Mouse (Mus musculus) left cerebral cortex, postnatal 4 days (tissue): ENCODE results near the gene Nbeal2. TPM values are rescaled to one million over a fixed set of nuclear protein-coding genes. Genes with fewer than 3 reads are reported as not detected.

Experiments
- DNase-seq: peaks from one replicate; pipeline ENCODE4 v3.0.0-alpha.2; 2022
- intact Hi-C: fragments of 180-260 bp; cut with DNase I; formaldehyde crosslinking; loops from one replicate; pipeline ENCODE4 v1.15.1; 2025
- microRNA-seq: library from miRNA; unstranded; fragments of <30 nt; microRNA quantifications from one replicate; pipeline ENCODE4 v1.2.0, GENCODE M21; 2022
- total RNA-seq, 2 experiments: library from RNA; stranded (reverse); gene quantifications; 2 replicates each; pipeline ENCODE4 v1.2.3; 2021

The Nbeal2 gene
- total RNA-seq, 2 experiments from 2014 or later: 13.0 to 14.6 TPM

- intact Hi-C loops: no loop called here
Observed at GRCm38 (mm10) chr9:110622621-110623219, 31.2 kb downstream of the Nbeal2 start.

DNA sequence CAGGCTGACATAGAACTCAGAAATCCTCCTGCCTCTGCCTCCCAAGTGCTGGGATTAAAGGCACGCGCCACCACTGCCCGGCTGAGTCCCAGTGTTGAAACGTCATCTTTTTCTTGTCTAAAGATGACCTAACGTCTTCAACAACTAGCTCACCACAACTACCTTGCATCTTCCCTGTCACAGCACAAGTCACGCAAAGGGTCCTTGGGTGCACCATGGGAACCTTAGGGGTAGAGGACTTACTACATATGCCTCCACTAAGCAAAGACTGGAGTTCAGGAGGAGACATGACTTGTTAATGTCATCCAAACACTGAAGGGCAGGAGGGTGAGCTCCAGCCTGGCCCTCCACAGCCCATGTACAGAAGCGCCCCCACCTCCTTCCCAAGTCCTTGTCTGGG, 33.3 kb downstream of the Nbeal2 start:
- DNase-seq: no peak
- intact Hi-C loops: no loop called here

More at GRCm38 (mm10) chr9:110622621-110623219, 31.2 kb downstream of the Nbeal2 start:
- DNase-seq: no peak

DNA sequence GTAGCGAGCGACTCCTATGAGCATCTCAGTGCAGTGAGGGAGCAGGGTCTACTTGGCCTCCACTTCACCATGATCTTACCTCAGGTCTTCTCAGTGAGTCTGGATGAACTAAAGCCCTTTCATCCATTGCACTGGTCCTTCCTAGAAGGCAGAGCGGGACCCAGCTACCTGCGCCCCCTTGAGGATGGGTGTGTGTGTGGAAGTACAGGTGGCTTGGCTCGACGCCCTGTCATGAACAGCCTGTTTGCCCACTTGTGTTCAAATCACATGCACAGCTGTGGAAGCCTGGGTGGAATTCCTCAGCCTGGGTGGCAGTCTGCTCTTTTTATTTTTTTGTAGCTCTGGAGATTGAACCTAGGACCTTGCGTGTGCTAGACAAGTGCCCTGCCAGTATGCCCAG, 33.8 kb downstream of the Nbeal2 start:
- no peak for DNase-seq
- intact Hi-C loops: no loop called here

DNA sequence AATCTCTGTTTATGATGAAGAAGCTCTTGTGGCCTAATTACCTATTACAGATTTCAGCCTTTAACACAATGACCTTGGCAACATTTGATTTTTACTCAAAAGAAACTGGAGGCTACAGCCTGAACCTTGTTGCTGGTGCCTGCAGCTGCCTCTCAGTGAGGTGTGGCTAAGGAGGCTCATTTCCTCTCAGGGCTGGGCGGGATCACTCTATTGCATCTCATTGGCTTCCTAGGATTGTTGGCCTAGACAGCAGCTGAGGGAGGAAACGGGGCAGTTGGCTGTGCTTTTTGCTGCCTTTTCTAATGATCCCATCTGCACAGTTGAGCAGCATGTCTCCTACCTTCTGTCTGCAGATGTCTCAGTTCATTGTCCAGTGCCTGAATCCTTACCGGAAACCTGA, 36.9 kb downstream of the Nbeal2 start:
- intact Hi-C loops: no loop called here
- DNase-seq: no peak

GRCm38 (mm10) chr9:110611471-110611870, 42.5 kb downstream of the Nbeal2 start:
- no peak for DNase-seq
- intact Hi-C loops: no loop called here

DNA sequence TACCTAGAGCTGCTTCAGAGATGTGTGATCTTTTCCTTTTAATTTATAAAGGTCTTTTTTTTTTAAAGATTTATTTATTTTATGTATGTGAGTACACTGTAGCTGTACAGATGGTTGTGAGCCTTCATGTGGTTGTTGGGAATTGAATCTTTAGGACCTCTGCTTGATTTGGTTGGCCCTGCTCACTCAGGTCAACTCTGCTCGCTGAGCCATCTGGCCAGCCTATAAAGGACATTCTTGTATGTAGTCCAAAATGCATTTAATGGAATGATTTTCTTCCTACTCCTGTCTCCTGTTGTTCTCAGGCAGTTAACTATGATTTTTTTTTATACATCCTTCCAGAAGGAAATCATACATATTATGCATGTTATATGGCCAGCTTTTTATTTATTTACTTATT, 70.4 kb downstream of the Nbeal2 start:
- no peak for DNase-seq
- intact Hi-C loops: no loop called here

- intact Hi-C loops: no loop called here
- DNase-seq: no peak
Observed at GRCm38 (mm10) chr9:110582161-110582560, 71.8 kb downstream of the Nbeal2 start.

Small RNAs within 50 kb of the gene (microRNA-seq; reads per million reads assigned to microRNA genes)
- gene Mir8107: not detected

Other genes starting within 250 kb of the Nbeal2 start
- gene Ptpn23, start 245.9 kb downstream of the Nbeal2 start, total RNA-seq: 10 to 100 TPM; 66.7 to 73.3 TPM
- gene Ngp, start 234.4 kb downstream of the Nbeal2 start, total RNA-seq: under 1 TPM in 1 of 2 experiments, not detected in 1; 0.42 TPM
- 10 to 100 TPM; 48.9 to 52.4 TPM for gene Klhl18, start 177.5 kb downstream of the Nbeal2 start, total RNA-seq
- gene Kif9, start 177.2 kb downstream of the Nbeal2 start, total RNA-seq: 1 to 10 TPM; 3.3 to 3.6 TPM
- gene Setd2, start 121.6 kb downstream of the Nbeal2 start, total RNA-seq: 10 to 100 TPM; 96.2 to 99.1 TPM
- 1 to 10 TPM; 5.9 to 8.6 TPM for gene Nradd, start 29.7 kb downstream of the Nbeal2 start, total RNA-seq
- 10 to 100 TPM; 43.1 to 46.6 TPM for gene Ccdc12, start 2.3 kb upstream of the Nbeal2 start, total RNA-seq
- gene Myl3, start 87.7 kb upstream of the Nbeal2 start, total RNA-seq: 1 to 10 TPM in 1 of 2 experiments, under 1 TPM in 1; 0.87 to 1.1 TPM
- gene Pth1r, start 93.0 kb upstream of the Nbeal2 start, total RNA-seq: 10 to 100 TPM; 11.2 to 11.6 TPM
- not detected for gene Prss42, start 144.0 kb upstream of the Nbeal2 start, total RNA-seq
- not detected for gene Prss44, start 159.8 kb upstream of the Nbeal2 start, total RNA-seq
- gene Prss43, start 172.5 kb upstream of the Nbeal2 start, total RNA-seq: not detected
- under 1 TPM in 1 of 2 experiments, not detected in 1; 0.52 TPM for gene Prss45, start 180.4 kb upstream of the Nbeal2 start, total RNA-seq
- gene Prss46, start 190.3 kb upstream of the Nbeal2 start, total RNA-seq: not detected
- not detected for gene Prss50, start 203.8 kb upstream of the Nbeal2 start, total RNA-seq
- 1 to 10 TPM; 4.4 to 5.9 TPM for gene Als2cl, start 225.7 kb upstream of the Nbeal2 start, total RNA-seq
- 1 to 10 TPM; 2.8 to 3.4 TPM for gene Tmie, start 226.0 kb upstream of the Nbeal2 start, total RNA-seq